Mouse (Mus musculus): ENCODE results near the gene Pctp.

- TF ChIP-seq POLR2A (IDR thresholded peaks at IDR 0.05; ENCODE audit: low read depth, low read length) (no peak), CTCF (IDR thresholded peaks at IDR 0.05; ENCODE audit: extremely low read depth, insufficient read depth, insufficient read length, insufficient replicate concordance) (no peak)
These were observed 17.2 kb downstream of the Pctp start for GRCm38 (mm10) chr11:89985200-89986187.
